Mouse (Mus musculus) heart, postnatal 4 days (tissue): ENCODE data around the gene Lin28b. TPM values are rescaled to one million over a fixed set of nuclear protein-coding genes. Genes with fewer than 3 reads are reported as not detected.

Experiments
- DNase-seq: peaks from one replicate; pipeline ENCODE4 v3.0.0; 2021
- total RNA-seq, 2 experiments: library from RNA; stranded (reverse); gene quantifications; 2 replicates each; pipeline ENCODE4 v1.2.3; 2021

Gene Lin28b
- total RNA-seq: under 1 TPM; 0.74 TPM

- DNase-seq: peak; percentile 36
These were observed at the start of gene Lin28b for GRCm38 (mm10) chr10:45485761-45486602. Gene Lin28b, minus strand, starts transcription at chr10:45486395.

GRCm38 (mm10) chr10:45511764-45512163, 25.6 kb upstream of the Lin28b start:
- no peak for DNase-seq

- DNase-seq: no peak
These were observed 24.5 kb upstream of the Lin28b start for GRCm38 (mm10) chr10:45510662-45511061.

- no peak for DNase-seq
These were observed 14.1 kb upstream of the Lin28b start for GRCm38 (mm10) chr10:45500259-45500658.

- no peak for DNase-seq
These were observed 380 bp upstream of the Lin28b start for GRCm38 (mm10) chr10:45486603-45486946.

GRCm38 (mm10) chr10:45485226-45485760, 902 bp downstream of the Lin28b start:
- no peak for DNase-seq

- peak; percentile 36 for DNase-seq
These were observed 3.0 kb downstream of the Lin28b start for GRCm38 (mm10) chr10:45483210-45483609.

- peak; percentile 23 for DNase-seq
These were observed 12.4 kb downstream of the Lin28b start for GRCm38 (mm10) chr10:45473663-45474333.

- no peak for DNase-seq
These were observed 13.1 kb downstream of the Lin28b start for GRCm38 (mm10) chr10:45473143-45473484.

GRCm38 (mm10) chr10:45472431-45473142, 13.6 kb downstream of the Lin28b start:
- DNase-seq: no peak

GRCm38 (mm10) chr10:45471321-45471720, 14.9 kb downstream of the Lin28b start:
- no peak for DNase-seq

- no peak for DNase-seq
These were observed 16.0 kb downstream of the Lin28b start for GRCm38 (mm10) chr10:45470079-45470739.

GRCm38 (mm10) chr10:45469027-45469996, 16.9 kb downstream of the Lin28b start:
- peak; percentile 7 for DNase-seq

GRCm38 (mm10) chr10:45468180-45468915, 17.8 kb downstream of the Lin28b start:
- no peak for DNase-seq

- DNase-seq: no peak
These were observed 27.6 kb downstream of the Lin28b start for GRCm38 (mm10) chr10:45458637-45459036.

GRCm38 (mm10) chr10:45458074-45458473, 28.1 kb downstream of the Lin28b start:
- no peak for DNase-seq

GRCm38 (mm10) chr10:45446625-45447024, 39.6 kb downstream of the Lin28b start:
- DNase-seq: no peak

- no peak for DNase-seq
These were observed 40.0 kb downstream of the Lin28b start for GRCm38 (mm10) chr10:45446215-45446614.

GRCm38 (mm10) chr10:45422372-45422771, 63.8 kb downstream of the Lin28b start:
- DNase-seq: no peak

GRCm38 (mm10) chr10:45412144-45412543, 74.1 kb downstream of the Lin28b start:
- DNase-seq: no peak

GRCm38 (mm10) chr10:45411741-45412140, 74.5 kb downstream of the Lin28b start:
- no peak for DNase-seq
